Mouse (Mus musculus) heart, postnatal 0 days (tissue): ENCODE data around the gene Gys1. TPM values are rescaled to one million over a fixed set of nuclear protein-coding genes. Genes with fewer than 3 reads are reported as not detected.

Source experiments
- ATAC-seq: fragments of 200-750 bp; cut with Nextera tagmentation; 2 replicates; pipeline ENCODE4 v1.8.0; 2017; ENCODE audit warnings: low read depth, moderate number of reproducible peaks, moderate library complexity; ENCODE audit not compliant: insufficient read depth
- DNase-seq: peaks from one replicate; pipeline ENCODE4 v3.0.0-alpha.2; 2016; ENCODE audit warnings: low spot score
- H3K27ac ChIP-seq: fragments of 300-500 bp; sonication (generic); 2 replicates; pipeline ENCODE4 v1.5.1; 2014; ENCODE audit warnings: low read depth, mild to moderate bottlenecking
- H3K27me3 ChIP-seq: fragments of 300-500 bp; sonication (generic); 2 replicates; pipeline ENCODE4 v1.6.1; 2014; ENCODE audit warnings: low read length, mixed read lengths; ENCODE audit not compliant: control insufficient read depth, insufficient read depth
- H3K36me3 ChIP-seq: fragments of 300-500 bp; sonication (generic); replicated peaks from 2 replicates; pipeline ENCODE4 v1.6.1; 2014; ENCODE audit warnings: low read length, mixed read lengths; ENCODE audit not compliant: control insufficient read depth, insufficient read depth
- H3K4me1 ChIP-seq: fragments of 300-500 bp; sonication (generic); 2 replicates; pipeline ENCODE4 v1.6.1; 2014; ENCODE audit warnings: antibody characterized with exemption; ENCODE audit not compliant: control insufficient read depth, insufficient read depth
- H3K4me2 ChIP-seq: fragments of 300-500 bp; sonication (generic); 2 replicates; pipeline ENCODE4 v1.6.1; 2014; ENCODE audit warnings: low read depth, mild to moderate bottlenecking, low read length, moderate library complexity
- H3K4me3 ChIP-seq: fragments of 300-500 bp; sonication (generic); 2 replicates; pipeline ENCODE4 v1.5.1; 2014; ENCODE audit warnings: low read depth, low read length
- H3K9ac ChIP-seq: fragments of 300-500 bp; sonication (generic); replicated peaks from 2 replicates; pipeline ENCODE4 v1.6.1; 2014; ENCODE audit warnings: low read depth, low read length, mixed read lengths
- H3K9me3 ChIP-seq: fragments of 300-500 bp; sonication (generic); replicated peaks from 2 replicates; pipeline ENCODE4 v1.6.1; 2016; ENCODE audit warnings: low read length; ENCODE audit not compliant: control insufficient read depth
- CTCF ChIP-seq: IDR thresholded peaks from 2 replicates; pipeline ENCODE4 v1.5.1; 2016; ENCODE audit warnings: antibody characterized with exemption, control low read depth, low read depth
- EP300 ChIP-seq: IDR thresholded peaks from 2 replicates; pipeline ENCODE4 v1.6.1; 2016; ENCODE audit warnings: antibody characterized with exemption, low read depth
- WGBS: fragments of 180-500 bp; shearing (Covaris S2); extraction: QIAGEN DNeasy Blood & Tissue Kit; methylation state at CpG from one replicate; pipeline ENCODE4 v1.1.7; 2014; 5-methylcytosine and 5-hydroxymethylcytosine counted together
- microRNA-seq: library from miRNA; unstranded; fragments of <30 nt; microRNA quantifications from one replicate; pipeline ENCODE4, GENCODE M21; 2016
- polyA plus RNA-seq: library from polyadenylated mRNA; unstranded; fragments of >200 nt; fragmentation: Nextera tagmentation; extraction: Ambion mirVana; gene quantifications from 2 replicates; pipeline ENCODE4 v1.2.1, GENCODE M21; 2015
- total RNA-seq: library from RNA; depleted of rRNA; stranded (reverse); fragments of >200 nt; gene quantifications from 2 replicates; pipeline ENCODE4 v1.2.3, GENCODE M21; 2014; ENCODE audit warnings: low replicate concordance; rRNA removed

The Gys1 gene
- total and polyA plus RNA-seq, 2 experiments from 2014 or later = 70.4 to 123 TPM

DNA sequence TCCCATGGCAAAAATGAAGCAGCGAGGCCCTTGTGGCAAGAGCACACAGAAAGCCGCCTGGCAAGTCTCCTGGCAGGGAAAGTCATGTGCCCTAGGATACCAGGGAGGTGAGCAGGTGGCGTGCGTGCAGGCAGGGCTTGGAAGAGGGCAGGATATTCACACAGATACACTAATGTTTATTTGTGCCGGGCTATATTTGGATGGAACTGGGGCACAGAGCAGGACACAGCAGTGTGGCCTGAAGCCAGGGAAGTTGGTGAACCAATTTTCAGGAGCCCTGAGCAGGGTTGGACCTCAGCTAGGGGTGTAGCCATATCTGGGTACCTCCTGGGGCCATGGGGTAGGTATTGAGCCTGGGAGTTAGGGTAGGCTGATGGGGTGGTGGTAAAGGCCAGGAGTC, 58.3 kb downstream of the Gys1 start:
- Histone ChIP-seq H3K27me3 (no peaks in the 10 kb centered on the region), H3K4me2 (no peak overlapping the region), H3K27ac (peak overlapping the region; percentile 67), H3K36me3 (peaks cover 44% of the 10 kb centered on the region), H3K4me3 (no peak overlapping the region), H3K9me3 (no peaks in the 10 kb centered on the region), H3K9ac (no peak overlapping the region), H3K4me1 (peaks cover 11% of the 10 kb centered on the region; the same call in 1 of the 2 replicates)
- 59% methylated on average over 5 of the region's 5 CpGs for WGBS
- ATAC-seq (peak; percentile 60), DNase-seq (peak; percentile 20)
- no peak for TF ChIP-seq EP300
- TF ChIP-seq CTCF = no peak

DNA sequence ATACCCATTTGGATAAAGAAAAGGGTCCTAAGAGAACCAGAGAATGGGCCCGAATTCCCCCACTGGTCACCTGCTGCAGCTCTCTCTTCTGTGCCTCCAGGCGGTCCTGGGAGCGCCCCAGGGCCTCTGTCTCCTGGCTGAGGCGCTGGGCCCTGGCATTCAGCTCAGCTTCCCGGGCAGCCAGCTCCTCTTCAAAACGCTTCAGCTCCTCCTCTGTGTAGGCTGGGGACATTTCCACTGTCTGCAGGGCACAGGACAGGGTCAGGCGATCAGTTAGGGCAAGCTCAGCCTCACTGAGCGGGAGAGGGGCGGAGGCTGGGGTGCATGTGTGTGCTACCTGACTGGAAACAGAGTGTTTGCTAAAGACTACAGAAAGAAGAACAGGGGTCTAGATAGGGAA, 59.9 kb downstream of the Gys1 start:
- TF ChIP-seq CTCF = no peak
- no peak for TF ChIP-seq EP300
- Histone ChIP-seq H3K27me3 (no peaks in the 10 kb centered on the region), H3K4me1 (peaks cover 11% of the 10 kb centered on the region; the same call in 1 of the 2 replicates), H3K9me3 (no peaks in the 10 kb centered on the region), H3K36me3 (peaks cover 58% of the 10 kb centered on the region), H3K4me2 (no peak overlapping the region), H3K4me3 (no peak overlapping the region), H3K27ac (no peak overlapping the region), H3K9ac (no peak overlapping the region)
- no peak for DNase-seq
- WGBS = 81% methylated on average over 9 of the region's 9 CpGs
- ATAC-seq = no peak

- Histone ChIP-seq H3K4me3 (no peak overlapping the region), H3K36me3 (peaks cover 78% of the 10 kb centered on the region), H3K4me1 (no peaks in the 10 kb centered on the region), H3K27me3 (no peaks in the 10 kb centered on the region), H3K9me3 (no peaks in the 10 kb centered on the region), H3K27ac (no peak overlapping the region), H3K4me2 (no peak overlapping the region), H3K9ac (no peak overlapping the region)
- 98% methylated on average over 6 of the region's 6 CpGs for WGBS
- DNase-seq = no peak
- ATAC-seq = no peak
- TF ChIP-seq EP300 (no peak), CTCF (no peak)
These were observed 63.8 kb downstream of the Gys1 start for GRCm38 (mm10) chr7:45498427-45498826.

Small RNA genes within 50 kb of the gene (microRNA-seq; reads per million reads assigned to microRNA genes)
- not detected for gene Gm22133

Other genes starting within 250 kb of the Gys1 start
Only the 30 nearest of the 32 such genes appear.
- gene Ccdc155, start 230.0 kb upstream of the Gys1 start, total RNA-seq = not detected in 2 replicates
- gene Ccdc155, start 230.0 kb upstream of the Gys1 start, polyA plus RNA-seq = 0.14 and 0.25 TPM in 2 replicates
- not detected in 2 replicates for gene Dkkl1, start 222.7 kb upstream of the Gys1 start, total RNA-seq
- 0.27 TPM in 1 of 2 replicates, not detected in the other for gene Dkkl1, start 222.7 kb upstream of the Gys1 start, polyA plus RNA-seq
- gene Tead2, start 219.1 kb upstream of the Gys1 start, total RNA-seq = 50.6 and 72.2 TPM in 2 replicates
- gene Tead2, start 219.1 kb upstream of the Gys1 start, polyA plus RNA-seq = 41.1 and 42.8 TPM in 2 replicates
- 0.97 TPM in 1 of 2 replicates, not detected in the other for gene Cd37, start 195.7 kb upstream of the Gys1 start, total RNA-seq
- 1.9 and 2.3 TPM in 2 replicates for gene Cd37, start 195.7 kb upstream of the Gys1 start, polyA plus RNA-seq
- gene Slc6a16, start 193.8 kb upstream of the Gys1 start, total RNA-seq = not detected in 2 replicates
- 0.10 TPM in 1 of 2 replicates, not detected in the other for gene Slc6a16, start 193.8 kb upstream of the Gys1 start, polyA plus RNA-seq
- not detected in 2 replicates for gene Slc6a21, start 157.3 kb upstream of the Gys1 start, total RNA-seq
- not detected in 2 replicates for gene Slc6a21, start 157.3 kb upstream of the Gys1 start, polyA plus RNA-seq
- gene Trpm4, start 101.1 kb upstream of the Gys1 start, total RNA-seq = 15.8 and 44.0 TPM in 2 replicates
- 14.2 and 15.2 TPM in 2 replicates for gene Trpm4, start 101.1 kb upstream of the Gys1 start, polyA plus RNA-seq
- 38.8 and 39.7 TPM in 2 replicates for gene Hrc, start 99.6 kb upstream of the Gys1 start, total RNA-seq
- gene Hrc, start 99.6 kb upstream of the Gys1 start, polyA plus RNA-seq = 43.8 and 45.9 TPM in 2 replicates
- 0.15 and 1.8 TPM in 2 replicates for gene Ppfia3, start 67.8 kb upstream of the Gys1 start, total RNA-seq
- 0.58 and 0.68 TPM in 2 replicates for gene Ppfia3, start 67.8 kb upstream of the Gys1 start, polyA plus RNA-seq
- gene Lin7b, start 64.3 kb upstream of the Gys1 start, total RNA-seq = 0.46 TPM in 1 of 2 replicates, not detected in the other
- 2.2 and 2.3 TPM in 2 replicates for gene Lin7b, start 64.3 kb upstream of the Gys1 start, polyA plus RNA-seq
- gene Snrnp70, start 39.1 kb upstream of the Gys1 start, total RNA-seq = 141 and 162 TPM in 2 replicates
- gene Snrnp70, start 39.1 kb upstream of the Gys1 start, polyA plus RNA-seq = 79.7 and 80.3 TPM in 2 replicates
- gene Kcna7, start 29.2 kb upstream of the Gys1 start, total RNA-seq = 1.4 and 4.6 TPM in 2 replicates
- gene Kcna7, start 29.2 kb upstream of the Gys1 start, polyA plus RNA-seq = 0.42 and 0.54 TPM in 2 replicates
- gene Ntf5, start 21.1 kb upstream of the Gys1 start, total RNA-seq = 2.2 TPM in 1 of 2 replicates, not detected in the other
- gene Ntf5, start 21.1 kb upstream of the Gys1 start, polyA plus RNA-seq = 0.15 and 0.21 TPM in 2 replicates
- gene Lhb, start 14.0 kb upstream of the Gys1 start, total RNA-seq = 0.27 TPM in 1 of 2 replicates, not detected in the other
- gene Lhb, start 14.0 kb upstream of the Gys1 start, polyA plus RNA-seq = not detected in 2 replicates
- 76.9 and 106 TPM in 2 replicates for gene Ruvbl2, start 3.3 kb downstream of the Gys1 start, total RNA-seq
- gene Ruvbl2, start 3.3 kb downstream of the Gys1 start, polyA plus RNA-seq = 31.0 and 34.2 TPM in 2 replicates
- 1,107 and 1,211 TPM in 2 replicates for gene Ftl1, start 25.0 kb downstream of the Gys1 start, total RNA-seq
- gene Ftl1, start 25.0 kb downstream of the Gys1 start, polyA plus RNA-seq = 2,163 and 2,221 TPM in 2 replicates
- 48.1 and 88.1 TPM in 2 replicates for gene Bax, start 32.1 kb downstream of the Gys1 start, total RNA-seq
- 99.2 and 101 TPM in 2 replicates for gene Bax, start 32.1 kb downstream of the Gys1 start, polyA plus RNA-seq
- not detected in 2 replicates for gene Tulp2, start 47.0 kb downstream of the Gys1 start, total RNA-seq
- 0.15 and 0.20 TPM in 2 replicates for gene Tulp2, start 47.0 kb downstream of the Gys1 start, polyA plus RNA-seq
- 14.2 TPM in 1 of 2 replicates, not detected in the other for gene Gm45808, start 52.0 kb downstream of the Gys1 start, total RNA-seq
- gene Gm45808, start 52.0 kb downstream of the Gys1 start, polyA plus RNA-seq = 0.18 TPM in 1 of 2 replicates, not detected in the other
- 3.4 and 5.6 TPM in 2 replicates for gene Dhdh, start 54.0 kb downstream of the Gys1 start, total RNA-seq
- gene Dhdh, start 54.0 kb downstream of the Gys1 start, polyA plus RNA-seq = 5.1 and 5.3 TPM in 2 replicates
- 78.4 and 107 TPM in 2 replicates for gene Nucb1, start 75.6 kb downstream of the Gys1 start, total RNA-seq
- 108 and 110 TPM in 2 replicates for gene Nucb1, start 75.6 kb downstream of the Gys1 start, polyA plus RNA-seq
- 10.6 and 28.8 TPM in 2 replicates for gene Ppp1r15a, start 91.4 kb downstream of the Gys1 start, total RNA-seq
- gene Ppp1r15a, start 91.4 kb downstream of the Gys1 start, polyA plus RNA-seq = 19.2 and 22.8 TPM in 2 replicates
- gene Plekha4, start 91.5 kb downstream of the Gys1 start, total RNA-seq = 1.3 and 3.4 TPM in 2 replicates
- gene Plekha4, start 91.5 kb downstream of the Gys1 start, polyA plus RNA-seq = 0.78 and 1.2 TPM in 2 replicates
- not detected in 2 replicates for gene Hsd17b14, start 120.0 kb downstream of the Gys1 start, total RNA-seq
- gene Hsd17b14, start 120.0 kb downstream of the Gys1 start, polyA plus RNA-seq = 0.11 and 0.34 TPM in 2 replicates
- gene Bcat2, start 135.3 kb downstream of the Gys1 start, total RNA-seq = 70.6 and 97.2 TPM in 2 replicates
- gene Bcat2, start 135.3 kb downstream of the Gys1 start, polyA plus RNA-seq = 73.7 and 74.8 TPM in 2 replicates
- not detected in 2 replicates for gene Fgf21, start 180.6 kb downstream of the Gys1 start, total RNA-seq
- gene Fgf21, start 180.6 kb downstream of the Gys1 start, polyA plus RNA-seq = 0.12 TPM in 1 of 2 replicates, not detected in the other
- gene Fut1, start 182.4 kb downstream of the Gys1 start, total RNA-seq = not detected in 2 replicates
- gene Fut1, start 182.4 kb downstream of the Gys1 start, polyA plus RNA-seq = not detected in 2 replicates
- gene Izumo1, start 187.0 kb downstream of the Gys1 start, total RNA-seq = 0.53 TPM in 1 of 2 replicates, not detected in the other
- gene Izumo1, start 187.0 kb downstream of the Gys1 start, polyA plus RNA-seq = 0.11 and 0.23 TPM in 2 replicates
- gene Rasip1, start 192.6 kb downstream of the Gys1 start, total RNA-seq = 68.8 and 77.6 TPM in 2 replicates
- gene Rasip1, start 192.6 kb downstream of the Gys1 start, polyA plus RNA-seq = 13.7 and 14.3 TPM in 2 replicates
- gene Mamstr, start 205.1 kb downstream of the Gys1 start, total RNA-seq = 5.6 and 6.5 TPM in 2 replicates
- 7.2 and 7.7 TPM in 2 replicates for gene Mamstr, start 205.1 kb downstream of the Gys1 start, polyA plus RNA-seq